Mouse (Mus musculus): ENCODE results near the gene Mrpl53.

GRCm38 (mm10) chr6:83119734-83120051, 10.9 kb downstream of the Mrpl53 start:
- TF ChIP-seq GATA1 (IDR thresholded peaks at IDR 0.05; ENCODE audit: borderline replicate concordance, low read length), result no peak
- no peak for TF ChIP-seq FLI1 (IDR thresholded peaks at IDR 0.05; ENCODE audit: low read length)

All from megakaryocyte, embryonic 14.5 days (primary cell).